Mouse (Mus musculus) lung, postnatal 0 days (tissue): ENCODE measurements around the gene Cadm4. TPM values are rescaled to one million over a fixed set of nuclear protein-coding genes. Genes with fewer than 3 reads are reported as not detected.
A peak's percentile ranks its signal among the peaks of the same experiment; 100 is the strongest.
"Not testable (repeated sequence)": the region's sequence is repeated elsewhere in the genome, so short reads cannot be mapped to it uniquely, and the experiment has no call there.

Experiments used
- ATAC-seq: fragments of 200-750 bp; cut with Nextera tagmentation; 2 replicates; pipeline ENCODE4 v1.8.0; 2017; ENCODE audit warnings: moderate library complexity
- DNase-seq: peaks from one replicate; pipeline ENCODE4 v3.0.0-alpha.2; 2016; ENCODE audit warnings: low spot score
- H3K27ac ChIP-seq: fragments of 300-500 bp; sonication (generic); 2 replicates; pipeline ENCODE4 v1.5.1; 2014; ENCODE audit warnings: antibody characterized with exemption, mild to moderate bottlenecking, low read length, mixed read lengths
- H3K27me3 ChIP-seq: fragments of 300-500 bp; sonication (generic); replicated peaks from 2 replicates; pipeline ENCODE4 v1.6.1; 2014; ENCODE audit warnings: low read length, mixed read lengths; ENCODE audit not compliant: insufficient read depth
- H3K36me3 ChIP-seq: fragments of 300-500 bp; sonication (generic); 2 replicates; pipeline ENCODE4 v1.6.1; 2014; ENCODE audit warnings: low read length, mixed read lengths; ENCODE audit not compliant: insufficient read depth
- H3K4me1 ChIP-seq: fragments of 300-500 bp; sonication (generic); 2 replicates; pipeline ENCODE4 v1.6.1; 2014; ENCODE audit warnings: antibody characterized with exemption, low read depth, low read length, mixed read lengths; ENCODE audit not compliant: insufficient read depth
- H3K4me2 ChIP-seq: fragments of 300-500 bp; sonication (generic); replicated peaks from 2 replicates; pipeline ENCODE4 v1.6.1; 2014; ENCODE audit warnings: low read depth, mild to moderate bottlenecking, low read length, moderate library complexity, mixed read lengths
- H3K4me3 ChIP-seq: fragments of 300-500 bp; sonication (generic); 2 replicates; pipeline ENCODE4 v1.5.1; 2014; ENCODE audit warnings: low read depth, low read length
- H3K9ac ChIP-seq: fragments of 300-500 bp; sonication (generic); replicated peaks from 2 replicates; pipeline ENCODE4 v1.6.1; 2014; ENCODE audit warnings: low read depth, mild to moderate bottlenecking
- H3K9me3 ChIP-seq: fragments of 300-500 bp; sonication (generic); 2 replicates; pipeline ENCODE4 v1.6.1; 2016; ENCODE audit warnings: low read length, mixed read lengths
- CTCF ChIP-seq: IDR thresholded peaks from 2 replicates; pipeline ENCODE4 v1.5.1; 2016; ENCODE audit warnings: antibody characterized with exemption, mild to moderate bottlenecking
- EP300 ChIP-seq: IDR thresholded peaks from 2 replicates; pipeline ENCODE4 v1.6.1; 2016; ENCODE audit warnings: antibody characterized with exemption, mild to moderate bottlenecking, control low read depth
- WGBS: fragments of 180-500 bp; shearing (Covaris S2); extraction: QIAGEN DNeasy Blood & Tissue Kit; methylation state at CpG from one replicate; pipeline ENCODE4 v1.1.7; 2014; 5-methylcytosine and 5-hydroxymethylcytosine counted together
- polyA plus RNA-seq: library from polyadenylated mRNA; unstranded; fragments of >200 nt; fragmentation: Nextera tagmentation; extraction: Ambion mirVana; gene quantifications from 2 replicates; pipeline ENCODE4 v1.2.1, GENCODE M21; 2015

Cadm4 gene
- polyA plus RNA-seq, 1 experiment from 2014 or later: 1.7 TPM

- Histone ChIP-seq H3K9me3 (no peaks in the 10 kb centered on the region), H3K4me1 (peaks cover 4% of the 10 kb centered on the region; the same call in 1 of the 2 replicates), H3K36me3 (no peaks in the 10 kb centered on the region), H3K4me3 (no peak overlapping the region), H3K27me3 (peaks cover 12% of the 10 kb centered on the region; the same call in 1 of the 2 replicates), H3K27ac (no peak overlapping the region), H3K4me2 (no peak overlapping the region), H3K9ac (no peak overlapping the region)
- no peak for ATAC-seq
- 94% methylated on average over 2 of the region's 2 CpGs for WGBS
- DNase-seq: no peak
- TF ChIP-seq EP300 (no peak), CTCF (no peak)
Measured at GRCm38 (mm10) chr7:24479685-24480084, 2.1 kb upstream of the Cadm4 start.

- Histone ChIP-seq H3K27me3 (peaks cover 12% of the 10 kb centered on the region; the same call in 1 of the 2 replicates), H3K27ac (no peak overlapping the region), H3K4me3 (no peak overlapping the region), H3K36me3 (no peaks in the 10 kb centered on the region), H3K4me1 (peaks cover 4% of the 10 kb centered on the region; the same call in 1 of the 2 replicates), H3K4me2 (no peak overlapping the region), H3K9me3 (no peaks in the 10 kb centered on the region), H3K9ac (no peak overlapping the region)
- TF ChIP-seq CTCF (no peak), EP300 (no peak)
- ATAC-seq (no peak), DNase-seq (no peak)
- 47% methylated on average over 18 of the region's 18 CpGs for WGBS
Measured at GRCm38 (mm10) chr7:24480121-24480941, 1.5 kb upstream of the Cadm4 start.

DNA sequence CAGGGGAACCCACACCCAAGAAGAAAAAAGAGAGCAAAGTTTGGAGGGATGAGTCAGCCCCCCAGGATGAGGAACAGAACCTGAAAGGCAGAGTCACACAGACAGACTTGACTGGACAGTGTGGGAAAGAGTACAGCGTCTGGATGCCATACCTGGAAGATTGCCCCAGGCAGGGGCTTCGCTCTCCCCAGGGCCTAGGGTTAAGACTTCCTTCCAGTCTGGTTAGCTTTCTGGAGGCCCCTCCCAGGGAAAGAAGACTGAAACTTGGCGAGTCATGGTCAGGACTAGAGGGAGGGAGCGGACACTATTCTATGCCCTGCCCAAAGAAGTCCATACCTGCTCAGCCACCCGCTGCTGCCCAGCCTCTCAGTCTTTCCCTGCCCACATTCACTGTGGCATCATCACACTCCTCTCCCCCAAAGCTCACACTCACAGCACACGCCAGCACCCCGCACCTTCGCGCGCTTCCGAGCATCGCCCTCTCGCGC lies 793 bp upstream of the Cadm4 start:
- Histone ChIP-seq H3K4me2 (peak overlapping the region; percentile 91), H3K27ac (no peak overlapping the region), H3K4me1 (peaks cover 4% of the 10 kb centered on the region; the same call in 1 of the 2 replicates), H3K27me3 (peaks cover 12% of the 10 kb centered on the region; the same call in 1 of the 2 replicates), H3K4me3 (peak overlapping the region; percentile 56; the same call in 1 of the 2 replicates), H3K36me3 (no peaks in the 10 kb centered on the region), H3K9ac (no peak overlapping the region), H3K9me3 (no peaks in the 10 kb centered on the region)
- 8% methylated on average over 14 of the region's 14 CpGs for WGBS
- ATAC-seq (peak; percentile 5; the same call in 1 of the 2 replicates), DNase-seq (no peak)
- TF ChIP-seq CTCF (no peak), EP300 (no peak)

DNA sequence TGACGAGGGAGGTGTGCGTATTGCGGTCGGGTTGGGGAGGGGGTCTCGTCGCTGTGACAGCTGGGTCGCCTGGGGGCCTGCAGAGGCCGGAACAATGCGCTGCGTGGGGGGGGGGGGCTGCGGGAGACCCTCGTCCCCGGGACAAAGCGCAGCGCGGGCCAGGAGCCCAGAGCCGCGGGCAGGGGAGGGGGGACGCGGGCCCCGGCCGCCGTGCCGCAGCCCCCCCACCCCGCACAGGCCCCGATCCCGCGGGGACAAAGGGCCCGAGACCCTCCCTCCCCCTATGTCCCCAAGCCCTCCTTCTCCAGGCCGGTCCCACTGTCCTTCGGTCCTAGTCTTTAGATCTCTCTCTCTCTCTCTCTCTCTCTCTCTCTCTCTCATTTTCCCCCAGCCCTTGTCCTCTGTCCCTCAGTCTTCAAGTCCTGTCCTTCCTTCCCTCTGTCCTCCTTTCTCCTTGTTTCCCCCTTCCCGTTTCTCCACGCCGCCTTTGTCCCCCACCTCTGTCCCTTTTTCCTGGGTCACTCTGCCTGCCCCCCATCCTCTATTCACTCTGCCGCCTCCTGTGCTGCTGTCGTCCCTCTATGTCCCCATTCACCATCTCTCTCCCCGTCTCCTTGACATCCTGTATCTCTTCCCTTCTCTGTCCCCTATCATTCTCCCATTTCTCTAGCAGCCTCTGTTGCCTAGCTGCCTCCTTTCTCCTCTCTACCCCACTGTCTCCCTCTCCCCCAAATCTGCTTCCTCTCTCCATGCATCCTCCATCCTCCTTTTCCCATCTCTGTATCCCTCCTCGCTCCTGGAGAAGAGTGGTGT lies 591 bp downstream of the Cadm4 start:
- peak; percentile 8 for ATAC-seq
- Histone ChIP-seq H3K27ac (no peak overlapping the region), H3K9ac (0 out of 2 replicates have a peak overlapping the region, but pooled peaks have one; percentile 12), H3K27me3 (peaks cover 12% of the 10 kb centered on the region; the same call in 1 of the 2 replicates), H3K36me3 (no peaks in the 10 kb centered on the region), H3K4me1 (peaks cover 4% of the 10 kb centered on the region; the same call in 1 of the 2 replicates), H3K9me3 (no peaks in the 10 kb centered on the region), H3K4me2 (peak overlapping the region; percentile 91), H3K4me3 (peak overlapping the region; percentile 56)
- WGBS: 6% methylated on average over 9 of the region's 38 CpGs
- TF ChIP-seq EP300: no peak
- TF ChIP-seq CTCF: no peak
- no peak for DNase-seq

- H3K9me3 ChIP-seq: not testable (repeated sequence)
- WGBS: 51% methylated on average over 6 of the region's 6 CpGs
Measured at GRCm38 (mm10) chr7:24483291-24483690, 1.5 kb downstream of the Cadm4 start.

DNA sequence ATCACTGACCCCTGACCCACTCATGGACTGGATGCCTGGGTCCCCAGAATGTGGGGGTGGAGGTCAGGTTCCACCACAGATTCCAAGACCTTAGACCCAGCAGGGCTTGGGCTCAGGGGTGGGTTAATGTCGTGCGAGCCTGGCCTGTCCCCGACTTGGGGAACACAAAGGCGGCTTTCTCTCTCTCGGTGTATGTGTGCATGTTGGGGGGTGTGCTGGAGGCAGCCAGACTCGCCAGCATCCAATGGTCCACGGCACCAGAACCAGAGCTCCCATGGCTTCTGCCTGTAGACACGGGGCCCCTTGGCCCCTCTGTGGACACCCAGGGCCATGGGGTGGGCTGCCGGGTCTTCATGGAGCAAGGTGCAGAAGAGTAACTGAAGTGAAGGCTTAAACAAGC lies 3.7 kb downstream of the Cadm4 start:
- ATAC-seq: no peak
- Histone ChIP-seq H3K9ac (no peak overlapping the region), H3K4me1 (peaks cover 4% of the 10 kb centered on the region; the same call in 1 of the 2 replicates), H3K36me3 (no peaks in the 10 kb centered on the region), H3K4me2 (no peak overlapping the region), H3K27me3 (peaks cover 12% of the 10 kb centered on the region; the same call in 1 of the 2 replicates), H3K27ac (no peak overlapping the region), H3K4me3 (no peak overlapping the region), H3K9me3 (no peaks in the 10 kb centered on the region)
- no peak for TF ChIP-seq EP300
- no peak for TF ChIP-seq CTCF
- WGBS: 78% methylated on average over 9 of the region's 9 CpGs
- DNase-seq: no peak

More at GRCm38 (mm10) chr7:24483291-24483690, 1.5 kb downstream of the Cadm4 start:
- H3K4me2 ChIP-seq, ATAC-seq, H3K36me3 ChIP-seq, H3K4me3 ChIP-seq, H3K4me1 ChIP-seq, DNase-seq, H3K27ac ChIP-seq, H3K9ac ChIP-seq: not testable (repeated sequence)
- peaks cover 12% of the 10 kb centered on the region; the same call in 1 of the 2 replicates for H3K27me3 ChIP-seq
